Mouse (Mus musculus) heart, embryonic 10.5 days (tissue): Measurements from ENCODE around the gene Spata17. TPM values are rescaled to one million over a fixed set of nuclear protein-coding genes. Genes with fewer than 3 reads are reported as not detected.
"Not testable (repeated sequence)": the region's sequence is repeated elsewhere in the genome, so short reads cannot be mapped to it uniquely, and the experiment has no call there.

Experiments used
- DNase-seq: peaks from one replicate; pipeline ENCODE4 v3.0.0-alpha.2; 2017; ENCODE audit warnings: low spot score
- H3K27ac ChIP-seq: fragments of 300-500 bp; sonication (generic); 2 replicates; pipeline ENCODE4 v1.5.1; 2016; ENCODE audit warnings: mild to moderate bottlenecking
- H3K27me3 ChIP-seq: fragments of 300-500 bp; sonication (generic); 2 replicates; pipeline ENCODE4 v1.6.1; 2016; ENCODE audit warnings: mild to moderate bottlenecking; ENCODE audit not compliant: poor library complexity, insufficient read depth, severe bottlenecking
- H3K36me3 ChIP-seq: fragments of 300-500 bp; sonication (generic); 2 replicates; pipeline ENCODE4 v1.6.1; 2016; ENCODE audit warnings: mild to moderate bottlenecking, moderate library complexity
- H3K4me1 ChIP-seq: fragments of 300-500 bp; sonication (generic); 2 replicates; pipeline ENCODE4 v1.6.1; 2016; ENCODE audit warnings: mild to moderate bottlenecking
- H3K4me3 ChIP-seq: fragments of 300-500 bp; sonication (generic); 2 replicates; pipeline ENCODE4 v1.5.1; 2016; ENCODE audit warnings: mild to moderate bottlenecking, moderate library complexity
- H3K9me3 ChIP-seq: fragments of 300-500 bp; sonication (generic); 2 replicates; pipeline ENCODE4 v1.6.1; 2016; ENCODE audit warnings: mild to moderate bottlenecking, moderate library complexity
- WGBS: fragments of 180-500 bp; shearing (Covaris S2); methylation state at CpG from one replicate; pipeline ENCODE4 v1.1.7; 2016; 5-methylcytosine and 5-hydroxymethylcytosine counted together
- polyA plus RNA-seq: library from polyadenylated mRNA; unstranded; fragments of >200 nt; fragmentation: Nextera tagmentation; extraction: Ambion mirVana; gene quantifications from 2 replicates; pipeline ENCODE4 v1.2.1, GENCODE M21; 2016

Spata17 gene
- polyA plus RNA-seq, 1 experiment from 2014 or later, result 1.4 TPM

DNA sequence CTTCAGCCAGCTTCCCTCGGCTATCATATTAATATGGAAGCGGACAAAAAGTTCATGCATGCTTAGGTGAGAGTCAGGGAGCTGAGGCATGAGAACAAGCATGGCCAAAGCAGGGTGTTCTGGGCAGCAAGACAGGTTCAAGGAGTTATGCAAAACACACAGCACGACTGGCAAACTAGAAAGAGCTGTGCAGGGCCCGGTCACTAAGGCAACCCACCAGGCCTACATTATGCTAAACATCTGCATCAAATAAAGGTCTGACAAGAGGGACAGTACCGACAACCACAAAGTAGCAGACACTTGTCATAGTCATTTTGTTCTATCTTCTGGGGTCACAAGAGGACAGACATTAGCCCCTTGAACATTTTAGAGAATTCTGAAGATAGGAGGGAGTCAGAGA, 61.6 kb downstream of the Spata17 start:
- no peak for DNase-seq
- no peaks in the 10 kb centered on the region for H3K36me3 ChIP-seq
- no peak overlapping the region for H3K27ac ChIP-seq
- H3K4me3 ChIP-seq, result no peak overlapping the region
- H3K4me1 ChIP-seq, result no peaks in the 10 kb centered on the region
- H3K9me3 ChIP-seq, result no peaks in the 10 kb centered on the region
- no peaks in the 10 kb centered on the region for H3K27me3 ChIP-seq
- WGBS, result 70% methylated on average over 5 of the region's 5 CpGs

DNA sequence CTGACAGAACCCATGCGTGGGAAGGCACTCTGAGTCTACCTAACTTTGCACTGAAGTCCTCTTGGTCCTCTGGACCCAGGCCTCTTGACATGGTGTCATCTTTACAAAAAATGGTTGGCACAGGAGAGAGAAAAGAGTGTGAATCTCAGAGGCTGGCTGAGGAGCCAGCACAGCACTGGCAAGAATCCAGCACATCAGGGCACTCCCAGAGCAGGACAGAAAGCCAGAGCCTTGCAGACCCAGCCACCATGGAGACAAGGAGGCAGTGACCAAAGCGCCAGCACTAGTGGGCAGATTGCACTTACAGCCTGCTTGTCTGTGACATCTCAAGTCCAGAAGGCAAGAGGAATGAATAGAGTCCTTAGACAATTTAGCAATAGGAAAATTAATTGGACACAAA, 62.7 kb downstream of the Spata17 start:
- H3K4me1 ChIP-seq, result no peaks in the 10 kb centered on the region
- no peaks in the 10 kb centered on the region for H3K27me3 ChIP-seq
- no peaks in the 10 kb centered on the region for H3K9me3 ChIP-seq
- no peak overlapping the region for H3K27ac ChIP-seq
- H3K4me3 ChIP-seq, result no peak overlapping the region
- no peaks in the 10 kb centered on the region for H3K36me3 ChIP-seq
- 81% methylated on average over 2 of the region's 2 CpGs for WGBS
- DNase-seq, result no peak

DNA sequence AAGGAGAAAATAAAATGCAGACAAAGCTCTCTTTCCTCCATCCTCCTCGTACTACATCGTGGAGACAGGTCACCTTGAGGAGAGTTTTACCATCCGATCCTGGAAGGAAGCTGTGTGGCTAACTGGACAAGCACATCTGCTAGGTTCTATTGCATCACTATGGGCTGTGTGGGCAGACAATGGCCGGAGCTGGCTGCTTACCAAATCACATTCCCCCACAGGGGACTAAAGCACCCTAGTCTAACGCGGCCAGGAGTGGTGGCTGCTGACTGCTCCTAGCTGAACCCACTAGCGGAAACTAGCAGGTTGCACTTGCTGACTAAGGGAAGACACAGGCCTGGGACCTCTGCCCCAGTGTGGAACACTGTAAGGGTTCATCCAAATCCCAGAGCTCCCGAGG, 72.3 kb downstream of the Spata17 start:
- no peak for DNase-seq
- Histone ChIP-seq H3K4me1 (no peaks in the 10 kb centered on the region), H3K36me3 (no peaks in the 10 kb centered on the region), H3K27me3 (no peaks in the 10 kb centered on the region), H3K27ac (no peak overlapping the region), H3K9me3 (no peaks in the 10 kb centered on the region), H3K4me3 (no peak overlapping the region)
- 78% methylated on average over 8 of the region's 8 CpGs for WGBS

DNA sequence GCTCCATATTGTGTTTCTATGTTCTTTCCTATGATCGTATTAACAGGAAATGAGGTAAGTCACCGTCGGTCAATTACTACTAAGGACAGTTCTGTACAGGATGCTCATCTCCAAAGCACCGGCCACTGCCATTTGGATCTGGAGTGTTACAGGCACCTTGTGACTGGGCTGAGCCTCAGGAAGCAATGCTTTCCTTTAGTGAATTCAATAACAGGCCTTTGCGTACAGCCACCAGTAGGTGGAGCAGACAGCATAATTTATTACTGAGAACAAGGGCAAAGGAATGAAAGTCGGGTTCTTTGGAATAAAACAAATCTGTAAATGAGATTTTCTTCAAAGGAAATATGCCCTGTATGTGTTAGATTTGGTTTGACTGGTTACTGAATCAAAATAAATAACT, 77.8 kb downstream of the Spata17 start:
- Histone ChIP-seq H3K27me3 (no peaks in the 10 kb centered on the region), H3K36me3 (no peaks in the 10 kb centered on the region), H3K4me3 (no peak overlapping the region), H3K27ac (no peak overlapping the region), H3K4me1 (peaks cover 13% of the 10 kb centered on the region; the same call in 1 of the 2 replicates), H3K9me3 (no peaks in the 10 kb centered on the region)
- DNase-seq, result no peak
- 36% methylated on average over 6 of the region's 6 CpGs for WGBS

DNA sequence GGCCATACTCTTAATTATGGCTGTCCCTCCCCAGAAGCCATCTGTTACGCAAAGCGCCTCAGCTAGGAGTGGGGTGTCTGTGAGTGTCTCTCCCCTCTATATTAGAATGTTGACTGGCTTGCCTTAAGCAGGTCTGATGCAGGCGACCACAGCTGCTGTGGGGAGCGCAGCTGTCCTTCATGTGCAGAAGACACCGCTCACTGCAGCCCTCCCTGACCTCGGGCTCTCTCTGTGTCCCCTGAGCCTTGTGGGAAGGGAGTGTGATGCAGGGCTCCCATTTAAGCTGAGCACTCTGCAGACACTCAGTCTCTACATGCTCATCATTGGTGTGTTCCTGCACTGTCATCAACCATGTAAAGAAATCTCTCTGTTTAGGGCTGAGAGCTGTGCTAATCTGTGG, 79.4 kb downstream of the Spata17 start:
- WGBS, result 82% methylated on average over 6 of the region's 6 CpGs
- Histone ChIP-seq H3K36me3 (no peaks in the 10 kb centered on the region), H3K27ac (no peak overlapping the region), H3K27me3 (no peaks in the 10 kb centered on the region), H3K4me1 (peaks cover 13% of the 10 kb centered on the region; the same call in 1 of the 2 replicates), H3K9me3 (no peaks in the 10 kb centered on the region), H3K4me3 (no peak overlapping the region)
- DNase-seq, result no peak

DNA sequence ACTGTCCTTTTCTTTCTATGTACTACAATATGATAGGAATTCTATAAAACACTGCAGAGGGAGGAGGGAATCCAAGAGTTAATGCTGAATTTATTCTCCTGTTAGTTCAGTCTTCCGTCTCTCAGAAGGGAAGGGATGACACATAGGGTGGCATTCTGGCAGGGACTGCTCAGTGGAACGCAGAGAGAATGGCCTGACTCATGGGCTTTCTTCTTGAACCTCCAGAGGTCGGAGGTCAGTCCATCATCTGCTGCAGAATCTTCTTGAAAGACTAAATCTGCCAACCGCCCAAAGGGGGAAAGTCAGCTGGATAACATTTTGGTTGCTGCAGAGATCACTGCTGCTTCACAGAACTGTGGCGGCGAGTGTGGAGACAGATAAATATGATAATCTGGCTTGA, 81.4 kb downstream of the Spata17 start:
- no peaks in the 10 kb centered on the region for H3K9me3 ChIP-seq
- H3K36me3 ChIP-seq, result no peaks in the 10 kb centered on the region
- no peaks in the 10 kb centered on the region for H3K27me3 ChIP-seq
- no peak overlapping the region for H3K27ac ChIP-seq
- no peak for DNase-seq
- no peak overlapping the region for H3K4me3 ChIP-seq
- peaks cover 13% of the 10 kb centered on the region; the same call in 1 of the 2 replicates for H3K4me1 ChIP-seq
- 76% methylated on average over 6 of the region's 6 CpGs for WGBS

DNA sequence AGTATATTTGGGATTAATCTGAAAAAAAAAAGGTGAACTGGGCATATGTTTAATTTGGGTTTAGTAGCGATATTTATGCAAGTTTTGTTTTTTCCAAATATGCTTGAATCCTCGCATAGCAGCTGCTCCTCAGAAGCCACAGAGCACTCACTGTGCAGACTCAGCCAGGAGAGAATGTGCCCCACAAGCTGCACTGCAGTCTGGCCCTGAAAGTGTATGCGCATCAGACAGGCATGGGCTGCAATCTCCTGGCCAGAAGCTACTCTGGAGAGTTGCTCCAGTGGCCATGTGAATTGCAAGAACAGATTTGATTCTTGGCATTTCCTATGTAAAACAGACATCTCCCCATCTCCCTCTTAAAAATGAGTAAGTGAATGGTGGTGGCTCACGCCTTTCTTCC, 82.9 kb downstream of the Spata17 start:
- 89% methylated on average over 4 of the region's 4 CpGs for WGBS
- DNase-seq, result no peak
- Histone ChIP-seq H3K4me3 (no peak overlapping the region), H3K4me1 (peaks cover 13% of the 10 kb centered on the region; the same call in 1 of the 2 replicates), H3K27me3 (no peaks in the 10 kb centered on the region), H3K36me3 (no peaks in the 10 kb centered on the region), H3K27ac (no peak overlapping the region), H3K9me3 (no peaks in the 10 kb centered on the region)

DNA sequence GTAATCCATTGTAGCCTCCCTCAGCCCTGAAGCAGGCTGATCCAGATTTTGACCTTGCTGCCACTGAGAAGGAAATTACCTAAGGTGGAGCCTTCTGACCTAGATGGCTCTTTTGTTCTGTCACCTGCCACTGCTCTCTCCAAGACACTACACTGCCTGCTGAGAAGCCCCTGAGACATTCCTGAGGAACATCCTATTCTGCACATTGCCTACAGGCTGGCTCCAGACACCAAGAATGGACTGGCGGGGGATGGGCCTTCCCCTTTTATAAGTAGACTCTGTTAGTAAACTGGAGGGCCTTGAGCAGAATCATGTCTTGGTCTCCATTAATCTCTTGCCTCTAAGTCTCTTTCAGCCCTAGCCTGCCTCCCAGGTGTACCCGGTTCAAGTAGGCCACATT, 87.7 kb downstream of the Spata17 start:
- H3K9me3 ChIP-seq, H3K27me3 ChIP-seq, H3K4me3 ChIP-seq, H3K27ac ChIP-seq, DNase-seq, H3K36me3 ChIP-seq: not testable (repeated sequence)
- whole genome bisulfite sequencing, result 84% methylated on average over 2 of the region's 2 CpGs
- peaks cover 11% of the 10 kb centered on the region; the same call in 1 of the 2 replicates for H3K4me1 ChIP-seq

DNA sequence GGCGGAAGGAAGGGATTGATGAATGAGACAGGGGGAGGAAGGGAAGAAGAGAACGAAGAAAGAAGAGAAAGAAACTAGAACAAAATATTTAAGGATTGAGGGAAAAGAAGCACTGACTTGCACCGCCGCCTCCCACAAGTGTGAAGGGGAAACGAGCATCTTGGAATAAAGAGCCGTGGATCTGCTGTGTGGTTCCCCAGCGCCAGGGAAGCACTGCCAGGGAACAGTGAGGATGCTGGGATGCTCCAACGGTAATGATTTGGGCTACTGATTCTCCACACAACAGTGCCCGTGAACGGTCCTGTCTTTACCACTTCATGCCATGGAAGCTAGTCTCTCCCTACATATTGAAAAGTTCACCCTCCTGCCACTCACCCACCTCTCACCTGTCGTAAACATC, 89.5 kb downstream of the Spata17 start:
- Histone ChIP-seq H3K4me3 (no peak overlapping the region), H3K4me1 (peaks cover 11% of the 10 kb centered on the region; the same call in 1 of the 2 replicates), H3K27ac (no peak overlapping the region), H3K36me3 (no peaks in the 10 kb centered on the region), H3K9me3 (no peaks in the 10 kb centered on the region), H3K27me3 (no peaks in the 10 kb centered on the region)
- WGBS, result 59% methylated on average over 11 of the region's 11 CpGs
- no peak for DNase-seq

DNA sequence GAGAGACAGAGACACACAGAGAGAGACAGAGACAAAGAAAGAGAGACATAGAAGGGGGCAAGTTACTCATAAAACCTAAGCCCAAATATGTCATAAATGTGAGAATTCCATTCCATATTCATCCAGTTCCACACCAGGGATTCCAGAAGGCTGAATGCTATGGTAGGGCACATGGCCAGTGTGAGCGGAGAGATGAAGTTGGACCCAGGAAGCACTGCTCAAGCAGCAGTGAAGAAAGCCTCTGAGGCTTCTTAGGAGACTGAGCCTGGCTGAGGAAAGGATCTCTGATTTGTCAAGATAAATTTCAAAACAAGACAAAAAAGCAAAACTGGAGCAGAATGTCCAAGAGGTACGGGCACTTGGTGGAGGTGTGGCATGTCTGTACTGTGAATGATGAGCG, 90.3 kb downstream of the Spata17 start:
- H3K27ac ChIP-seq, result no peak overlapping the region
- H3K36me3 ChIP-seq, result no peaks in the 10 kb centered on the region
- H3K9me3 ChIP-seq, result no peaks in the 10 kb centered on the region
- no peak overlapping the region for H3K4me3 ChIP-seq
- peaks cover 11% of the 10 kb centered on the region; the same call in 1 of the 2 replicates for H3K4me1 ChIP-seq
- no peaks in the 10 kb centered on the region for H3K27me3 ChIP-seq
- 78% methylated on average over 3 of the region's 3 CpGs for WGBS
- DNase-seq, result no peak

DNA sequence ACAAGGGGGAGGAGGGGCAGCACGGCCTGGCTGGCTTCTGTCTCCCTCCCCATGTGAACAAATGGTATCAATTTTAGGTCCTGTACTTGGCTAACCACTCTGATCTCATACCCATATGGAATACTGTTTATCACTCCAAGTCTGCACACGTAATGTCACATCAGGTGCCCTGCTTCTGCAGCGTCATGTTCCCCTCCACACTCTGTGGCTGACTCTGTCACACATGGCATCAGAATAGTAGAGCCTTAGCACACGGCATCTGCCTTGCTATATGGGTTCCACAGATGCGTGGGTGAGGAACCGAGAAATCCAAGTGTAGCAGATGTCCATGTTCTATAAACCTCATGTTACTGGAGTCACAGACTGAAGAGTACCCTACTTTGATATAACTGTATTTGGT, 96.0 kb downstream of the Spata17 start:
- Histone ChIP-seq H3K36me3 (no peaks in the 10 kb centered on the region), H3K4me1 (peaks cover 15% of the 10 kb centered on the region; the same call in 1 of the 2 replicates), H3K27me3 (no peaks in the 10 kb centered on the region), H3K4me3 (no peak overlapping the region), H3K9me3 (no peaks in the 10 kb centered on the region), H3K27ac (peak overlapping the region; percentile 74; the same call in 1 of the 2 replicates)
- DNase-seq, result no peak
- WGBS, result 92% methylated on average over 6 of the region's 6 CpGs

DNA sequence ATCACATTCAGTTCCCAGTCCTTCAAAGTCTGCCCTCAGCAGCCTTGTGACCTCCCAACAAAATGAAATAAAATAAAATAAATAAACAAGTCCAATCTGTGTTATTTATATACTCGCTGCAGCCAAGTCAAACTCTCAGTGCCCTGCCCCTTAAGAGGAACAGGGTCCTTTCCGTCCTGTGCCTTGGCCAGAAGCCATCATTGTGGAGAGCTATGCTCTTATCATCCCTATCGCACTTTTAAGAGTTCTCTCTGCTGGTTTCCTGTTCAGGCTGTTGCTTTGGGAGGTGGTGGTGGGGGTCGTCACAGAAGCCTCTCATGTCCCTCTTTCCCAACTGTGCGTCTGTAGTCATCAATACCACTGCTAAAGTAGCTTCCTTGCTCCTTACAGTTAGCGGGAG, 97.2 kb downstream of the Spata17 start:
- peaks cover 15% of the 10 kb centered on the region; the same call in 1 of the 2 replicates for H3K4me1 ChIP-seq
- no peak overlapping the region for H3K4me3 ChIP-seq
- WGBS, result 35% methylated on average over 6 of the region's 6 CpGs
- no peaks in the 10 kb centered on the region for H3K36me3 ChIP-seq
- H3K9me3 ChIP-seq, result no peaks in the 10 kb centered on the region
- DNase-seq, result no peak
- H3K27ac ChIP-seq, result peak overlapping the region; percentile 74; the same call in 1 of the 2 replicates
- H3K27me3 ChIP-seq, result no peaks in the 10 kb centered on the region

DNA sequence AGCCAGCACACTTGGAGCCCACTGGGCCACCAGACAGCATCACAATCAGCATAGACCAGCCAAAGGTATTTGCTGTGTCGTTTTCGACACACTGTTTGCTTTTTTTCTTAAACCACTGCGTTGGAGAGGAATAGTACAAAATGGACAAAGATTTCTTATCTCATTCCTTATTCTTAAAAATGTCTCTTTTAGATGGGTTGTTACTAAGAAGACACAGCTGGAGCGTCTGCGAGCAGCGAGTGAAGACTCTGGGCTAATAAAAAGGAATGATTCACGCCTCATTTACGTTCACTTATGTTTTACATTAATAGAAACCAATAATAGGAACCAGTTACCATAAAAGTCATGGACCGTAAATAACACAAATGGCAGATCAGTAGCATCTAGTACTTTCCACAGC, 101.5 kb downstream of the Spata17 start:
- DNase-seq, result no peak
- no peaks in the 10 kb centered on the region for H3K36me3 ChIP-seq
- 89% methylated on average over 9 of the region's 9 CpGs for WGBS

DNA sequence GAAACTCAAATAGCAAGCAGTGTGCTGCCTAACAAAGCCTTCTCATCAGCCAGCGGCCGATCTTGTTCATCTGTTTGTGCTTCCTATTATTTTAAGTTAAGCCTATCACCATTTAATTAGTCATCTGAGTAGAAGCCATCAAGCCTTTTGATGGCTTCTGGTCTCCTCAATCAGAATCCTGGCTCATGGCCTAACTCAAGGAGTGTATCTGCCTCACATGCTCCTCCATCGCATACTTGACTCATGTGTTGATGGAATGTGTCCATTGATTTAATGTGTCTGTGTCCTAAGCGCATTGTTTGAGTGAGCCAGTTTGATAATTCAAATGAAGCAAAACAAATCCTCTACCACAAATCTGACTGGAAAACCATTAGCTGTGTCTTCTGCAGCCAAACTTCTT, 113.1 kb downstream of the Spata17 start:
- Histone ChIP-seq H3K4me3 (no peak overlapping the region), H3K27me3 (no peaks in the 10 kb centered on the region), H3K36me3 (no peaks in the 10 kb centered on the region), H3K27ac (no peak overlapping the region), H3K9me3 (no peaks in the 10 kb centered on the region), H3K4me1 (peaks cover 20% of the 10 kb centered on the region)
- WGBS, result 71% methylated on average over 4 of the region's 4 CpGs
- DNase-seq, result no peak

More for the DNA sequence above, 101.5 kb downstream of the Spata17 start:
- H3K9me3 ChIP-seq, result no peaks in the 10 kb centered on the region
- no peaks in the 10 kb centered on the region for H3K27me3 ChIP-seq
- no peak overlapping the region for H3K4me3 ChIP-seq
- H3K27ac ChIP-seq, result no peak overlapping the region
- H3K4me1 ChIP-seq, result peaks cover 12% of the 10 kb centered on the region; the same call in 1 of the 2 replicates
